Mouse (Mus musculus) retina, adult 2 months (tissue): Measurements from ENCODE around the gene Des.

Experiments
- DNase-seq: peaks from one replicate; pipeline ENCODE4 v3.0.0-alpha.2; 2012; ENCODE audit warnings: low read depth, low spot score

The Des gene

GRCm38 (mm10) chr1:75382356-75383071, 22.4 kb downstream of the Des start:
- DNase-seq, result no peak

GRCm38 (mm10) chr1:75384470-75385141, 24.5 kb downstream of the Des start:
- no peak for DNase-seq

- DNase-seq, result no peak
Measured at GRCm38 (mm10) chr1:75385142-75385730, 25.1 kb downstream of the Des start.

- DNase-seq, result no peak
Measured at GRCm38 (mm10) chr1:75386149-75386548, 26.0 kb downstream of the Des start.

GRCm38 (mm10) chr1:75387469-75387928, 27.4 kb downstream of the Des start:
- DNase-seq, result no peak

- DNase-seq, result no peak
Measured at GRCm38 (mm10) chr1:75387929-75388897, 28.1 kb downstream of the Des start.

- DNase-seq, result no peak
Measured at GRCm38 (mm10) chr1:75388898-75389515, 28.9 kb downstream of the Des start.

- no peak for DNase-seq
Measured at GRCm38 (mm10) chr1:75393139-75393538, 33.0 kb downstream of the Des start.

GRCm38 (mm10) chr1:75393846-75394245, 33.7 kb downstream of the Des start:
- no peak for DNase-seq

GRCm38 (mm10) chr1:75398761-75399402, 38.8 kb downstream of the Des start:
- DNase-seq, result no peak

GRCm38 (mm10) chr1:75399755-75400492, 39.8 kb downstream of the Des start:
- DNase-seq, result no peak

- no peak for DNase-seq
Measured at GRCm38 (mm10) chr1:75400493-75401115, 40.5 kb downstream of the Des start.

GRCm38 (mm10) chr1:75405547-75405946, 45.4 kb downstream of the Des start:
- DNase-seq, result peak; percentile 51

GRCm38 (mm10) chr1:75406173-75406572, 46.0 kb downstream of the Des start:
- no peak for DNase-seq

GRCm38 (mm10) chr1:75407056-75407455, 46.9 kb downstream of the Des start:
- DNase-seq, result no peak

GRCm38 (mm10) chr1:75408210-75408609, 48.1 kb downstream of the Des start:
- DNase-seq, result no peak

- no peak for DNase-seq
Measured at GRCm38 (mm10) chr1:75409950-75410349, 49.8 kb downstream of the Des start.

GRCm38 (mm10) chr1:75412196-75412595, 52.1 kb downstream of the Des start:
- no peak for DNase-seq

GRCm38 (mm10) chr1:75413749-75414148, 53.6 kb downstream of the Des start:
- no peak for DNase-seq
